8 mouse cellular contexts compared by ENCODE assay signal in the genomic region with DNA sequence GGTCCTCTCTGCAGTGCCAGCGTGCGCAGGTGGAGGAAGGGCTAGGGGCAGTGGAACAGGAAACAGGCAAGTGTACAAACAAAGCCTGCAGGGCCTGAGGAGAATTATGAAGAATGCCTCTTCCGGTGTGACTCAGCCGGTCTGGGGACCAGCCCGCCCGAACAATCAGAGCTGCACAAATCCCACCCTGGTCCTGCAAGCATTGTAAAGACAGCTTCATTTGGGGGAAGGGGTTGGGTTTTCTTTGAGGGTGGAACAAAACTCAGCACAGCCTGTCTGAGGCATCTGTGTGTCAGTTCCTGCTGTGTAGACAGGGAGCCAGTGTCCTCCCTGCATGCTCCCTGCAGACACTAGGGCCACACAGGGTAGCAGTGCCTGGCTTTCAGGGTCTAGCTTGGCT.
DNase-seq lines count a peak whose midpoint lies in the region; ATAC-seq and TF ChIP-seq lines count a peak whose summit lies in the region.

No protein-coding gene starts in this region.

- no peak overlapping the region for H3K9ac ChIP-seq in hindbrain, embryonic 15.5 days
- no peak overlapping the region for H3K9ac ChIP-seq in lung, embryonic 15.5 days

- no peaks in the 10 kb centered on the region for H3K9me3 ChIP-seq in hindbrain, embryonic 15.5 days
- no peaks in the 10 kb centered on the region for H3K9me3 ChIP-seq in lung, embryonic 15.5 days

- H3K36me3 ChIP-seq in hindbrain, embryonic 15.5 days = no peaks in the 10 kb centered on the region
- no peaks in the 10 kb centered on the region for H3K36me3 ChIP-seq in lung, embryonic 15.5 days

- peak overlapping the region; percentile 66 for H3K27ac ChIP-seq in gastrocnemius, adult 2 months
- H3K27ac ChIP-seq in hindbrain, embryonic 15.5 days (replicated peaks) = no peak overlapping the region
- H3K27ac ChIP-seq in lung, embryonic 15.5 days = peak overlapping the region; percentile 77

- H3K27me3 ChIP-seq in hindbrain, embryonic 15.5 days = no peaks in the 10 kb centered on the region
- H3K27me3 ChIP-seq in lung, embryonic 15.5 days = no peaks in the 10 kb centered on the region

- no peak for TF ChIP-seq CTCF in gastrocnemius, adult 2 months (IDR thresholded peaks at IDR 0.05)
- TF ChIP-seq CTCF in brain, embryonic 14.5 days (IDR thresholded peaks at IDR 0.05; ENCODE audit: borderline replicate concordance, extremely low read depth, insufficient read depth, insufficient read length) = no peak

- intact Hi-C loops in gastrocnemius, adult 2 months (cut with DNase I) = no loop called here
- intact Hi-C loops in gastrocnemius, postnatal 36 days (cut with DNase I) = no loop called here
- intact Hi-C loops in left cerebral cortex, postnatal 25 days (cut with DNase I) = no loop called here

- peaks cover 9% of the 10 kb centered on the region; the same call in 1 of the 2 replicates for H3K4me1 ChIP-seq in hindbrain, embryonic 15.5 days (replicated peaks)
- peaks cover 49% of the 10 kb centered on the region for H3K4me1 ChIP-seq in lung, embryonic 15.5 days

- DNase-seq in gastrocnemius, adult 2 months = no peak
- no peak for DNase-seq in gastrocnemius, postnatal 36 days
- peak; percentile 51 for DNase-seq in brain, embryonic 14.5 days (ENCODE audit: low read depth)
- DNase-seq in left cerebral cortex, postnatal 25 days (ENCODE audit: low spot score in 2 of 2) = no peak
- DNase-seq in cerebellum, postnatal 25 days = no peak
- no peak for DNase-seq in left cerebral cortex, adult 11 months (ENCODE audit: low spot score)

- no peak overlapping the region for H3K4me2 ChIP-seq in hindbrain, embryonic 15.5 days
- no peak overlapping the region for H3K4me2 ChIP-seq in lung, embryonic 15.5 days

- peak; percentile 11; the same call in 1 of the 2 replicates for ATAC-seq in hindbrain, embryonic 15.5 days (ENCODE audit: low FRiP score, low read depth)
- peak; percentile 23; the same call in 1 of the 2 replicates for ATAC-seq in lung, embryonic 15.5 days (ENCODE audit: borderline replicate concordance, extremely low read depth, low FRiP score, low TSS enrichment)

- H3K4me3 ChIP-seq in gastrocnemius, adult 2 months = no peak overlapping the region
- H3K4me3 ChIP-seq in hindbrain, embryonic 15.5 days = no peak overlapping the region
- H3K4me3 ChIP-seq in lung, embryonic 15.5 days = no peak overlapping the region

- WGBS in hindbrain, embryonic 15.5 days = 35% methylated on average over 6 of the region's 6 CpGs
- WGBS in lung, embryonic 15.5 days = 42% methylated on average over 6 of the region's 6 CpGs

- TF ChIP-seq POLR2A in brain, embryonic 14.5 days (IDR thresholded peaks at IDR 0.05; ENCODE audit: borderline replicate concordance, extremely low read depth, insufficient read depth, insufficient read length, poor library complexity, severe bottlenecking) = no peak
